Mouse (Mus musculus): ENCODE results near the gene Kcnmb2. TPM values are rescaled to one million over a fixed set of nuclear protein-coding genes. Genes with fewer than 3 reads are reported as not detected.
A peak's percentile ranks its signal among the peaks of the same experiment; 100 is the strongest.

Gene Kcnmb2
- total RNA-seq, 2 experiments from 2014 or later: 9.5 to 10.7 TPM

DNA sequence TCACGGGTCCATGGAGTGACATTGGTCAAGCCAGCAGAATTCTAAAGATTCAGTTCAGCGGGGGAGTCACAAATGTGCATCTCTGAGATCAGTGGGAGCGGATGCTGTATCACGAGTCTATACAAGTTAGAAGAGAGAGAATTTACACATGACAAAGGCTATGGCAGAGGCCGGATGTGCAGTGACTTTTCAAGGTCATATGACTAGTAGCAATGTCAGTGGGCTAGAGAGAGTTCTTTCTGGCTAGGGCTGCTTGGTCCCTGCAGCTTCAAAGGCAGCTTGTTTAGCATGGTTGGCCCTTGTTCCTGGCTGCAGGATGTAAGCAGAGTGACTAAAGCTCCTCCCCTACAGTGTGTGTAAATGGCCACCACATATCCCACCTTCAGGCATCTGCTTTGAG lies 217.5 kb downstream of the Kcnmb2 start:
- intact Hi-C loops (cut with DNase I): no loop called here
- DNase-seq (ENCODE audit: extremely low spot score in 1 of 2, low spot score in 2 of 2): no peak

DNA sequence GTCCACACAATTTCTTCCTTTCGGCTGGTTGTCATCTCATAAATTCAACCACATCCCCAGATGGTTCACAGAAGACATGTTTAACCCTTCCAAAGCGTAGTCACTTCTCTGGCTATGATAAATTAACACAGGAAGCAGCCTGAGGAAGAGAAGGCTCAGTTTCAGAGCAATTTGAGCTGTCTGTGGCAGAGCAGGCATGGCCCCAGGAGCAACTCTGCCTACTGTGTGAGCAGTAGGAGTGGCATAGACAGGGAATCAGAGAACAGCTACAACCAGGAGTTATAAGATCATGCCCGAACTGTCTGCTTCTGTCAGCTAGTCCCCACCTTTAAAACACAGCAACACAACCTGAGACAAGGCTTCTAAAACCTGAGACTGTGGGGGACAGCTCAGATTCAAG lies 219.4 kb downstream of the Kcnmb2 start:
- no peak for DNase-seq (ENCODE audit: extremely low spot score in 1 of 2, low spot score in 2 of 2)
- intact Hi-C loops (cut with DNase I): no loop called here

- intact Hi-C loops (cut with DNase I): no loop called here
- no peak for DNase-seq (ENCODE audit: extremely low spot score in 1 of 2, low spot score in 2 of 2)
These were observed 223.1 kb downstream of the Kcnmb2 start for GRCm38 (mm10) chr3:32125431-32125830.

DNA sequence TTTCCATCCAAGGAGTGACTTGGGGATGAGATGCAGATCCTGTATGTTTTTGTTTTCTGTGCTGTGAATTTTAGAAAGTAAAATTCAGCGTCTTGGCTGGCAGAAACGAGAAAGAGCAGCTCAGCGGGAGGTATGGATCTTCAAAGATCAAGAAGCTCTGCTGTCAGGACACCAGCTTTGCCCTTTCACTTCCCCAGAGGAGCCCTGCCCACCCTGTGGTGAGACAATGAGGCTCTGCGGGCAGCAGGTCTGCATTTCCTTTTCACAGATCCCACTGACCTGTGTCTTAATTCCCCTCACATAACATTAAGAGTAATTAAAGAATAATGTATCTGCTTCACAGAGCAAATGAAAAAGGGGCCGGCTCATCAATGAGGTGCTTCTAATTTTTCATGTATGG lies 226.1 kb downstream of the Kcnmb2 start:
- intact Hi-C loops (cut with DNase I): no loop called here
- no peak for DNase-seq (ENCODE audit: extremely low spot score in 1 of 2, low spot score in 2 of 2)

- intact Hi-C loops (cut with DNase I): no loop called here
- no peak for DNase-seq (ENCODE audit: extremely low spot score in 1 of 2, low spot score in 2 of 2)
These were observed 228.4 kb downstream of the Kcnmb2 start for GRCm38 (mm10) chr3:32130696-32131095.

- intact Hi-C loops (cut with DNase I): no loop called here
- DNase-seq (ENCODE audit: extremely low spot score in 1 of 2, low spot score in 2 of 2): no peak
These were observed 230.2 kb downstream of the Kcnmb2 start for GRCm38 (mm10) chr3:32132395-32133004.

DNA sequence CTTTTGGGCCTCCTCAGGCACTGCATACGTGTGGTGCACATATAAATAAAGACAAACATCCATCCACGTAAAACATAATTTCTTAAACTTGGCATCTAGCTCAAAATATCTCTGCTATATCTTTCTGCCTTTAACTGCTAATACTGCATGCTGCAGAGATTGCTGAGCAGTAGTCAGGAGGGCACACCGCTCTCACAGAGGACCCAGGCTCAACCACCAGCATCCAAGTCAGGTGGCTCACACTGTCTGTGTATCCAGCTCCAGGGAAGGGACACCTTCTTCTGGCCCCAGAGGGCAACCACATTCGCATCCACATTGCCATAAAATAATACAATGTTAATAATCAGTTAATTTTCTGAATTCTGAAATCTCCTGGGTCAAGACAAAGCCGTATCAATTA lies 241.9 kb downstream of the Kcnmb2 start:
- DNase-seq (ENCODE audit: extremely low spot score in 1 of 2, low spot score in 2 of 2): no peak
- intact Hi-C loops (cut with DNase I): no loop called here

GRCm38 (mm10) chr3:32144655-32145054 lies 242.3 kb downstream of the Kcnmb2 start:
- intact Hi-C loops (cut with DNase I): no loop called here
- no peak for DNase-seq (ENCODE audit: extremely low spot score in 1 of 2, low spot score in 2 of 2)

- intact Hi-C loops (cut with DNase I): no loop called here
- DNase-seq (ENCODE audit: extremely low spot score in 1 of 2, low spot score in 2 of 2): no peak
These were observed 245.4 kb downstream of the Kcnmb2 start for GRCm38 (mm10) chr3:32147739-32148138.

- intact Hi-C loops (cut with DNase I): no loop called here
These were observed 247.7 kb downstream of the Kcnmb2 start for GRCm38 (mm10) chr3:32149851-32150570.

GRCm38 (mm10) chr3:32180519-32180918 lies 278.2 kb downstream of the Kcnmb2 start:
- intact Hi-C loops (cut with DNase I): no loop called here
- no peak for DNase-seq (ENCODE audit: extremely low spot score in 1 of 2, low spot score in 2 of 2)

More at GRCm38 (mm10) chr3:32149851-32150570, 247.7 kb downstream of the Kcnmb2 start:
- DNase-seq (ENCODE audit: extremely low spot score in 1 of 2, low spot score in 2 of 2): no peak

DNA sequence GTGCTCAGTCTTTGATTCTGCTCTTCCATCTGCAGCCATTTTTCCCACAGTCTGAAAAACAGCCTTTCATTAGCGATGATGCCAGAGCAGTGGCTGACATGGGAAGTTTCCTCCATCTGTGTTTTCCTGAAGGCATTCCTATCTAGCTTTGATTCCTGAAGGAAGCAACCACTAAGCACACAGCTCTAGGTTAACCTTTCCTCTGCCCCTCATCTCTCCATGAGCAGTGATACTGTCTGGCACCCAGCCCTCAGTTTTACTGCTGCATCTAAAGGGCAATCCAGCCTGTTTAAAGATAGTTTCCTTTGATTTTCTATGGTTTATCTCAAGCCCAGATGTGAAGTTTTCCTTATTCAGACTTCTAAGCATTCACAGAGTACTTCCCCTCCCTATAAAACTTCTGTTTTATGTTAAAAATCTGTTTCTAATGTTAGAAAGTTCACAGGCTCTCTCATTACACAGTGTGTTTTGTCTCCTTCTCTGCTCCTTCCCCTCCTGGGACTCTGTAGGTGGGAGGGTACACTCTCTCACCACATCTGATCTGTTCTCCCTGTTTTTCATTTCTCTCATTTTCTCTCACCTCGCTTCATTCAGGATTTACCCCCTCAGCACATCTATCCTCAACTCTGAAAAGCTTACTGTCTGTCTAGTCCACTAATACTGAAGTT lies 283.7 kb downstream of the Kcnmb2 start:
- no peak for DNase-seq (ENCODE audit: extremely low spot score in 1 of 2, low spot score in 2 of 2)
- intact Hi-C loops (cut with DNase I): no loop called here

DNA sequence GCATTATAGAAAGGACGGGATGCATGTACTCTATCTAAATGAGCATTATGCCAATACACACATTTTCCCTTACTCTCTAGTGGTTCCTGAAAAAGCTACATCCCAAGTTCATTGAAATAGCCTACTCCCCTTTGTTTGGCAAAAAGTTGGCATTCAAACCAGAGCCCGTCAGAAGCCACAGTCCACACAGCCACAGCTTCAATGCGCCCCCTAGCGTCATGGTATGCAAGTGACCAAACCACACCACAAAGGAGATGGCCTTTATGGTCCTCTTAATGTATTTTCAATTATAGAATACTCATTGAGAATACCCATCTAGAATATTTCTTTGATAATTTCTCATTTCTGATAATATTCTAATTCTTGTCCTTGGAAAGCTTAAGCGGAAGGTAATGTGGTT lies 286.2 kb downstream of the Kcnmb2 start:
- intact Hi-C loops (cut with DNase I): no loop called here
- peak in 1 of 2 experiments; percentile 57 for DNase-seq (ENCODE audit: extremely low spot score in 1 of 2, low spot score in 2 of 2)

- intact Hi-C loops (cut with DNase I): no loop called here
- DNase-seq (ENCODE audit: extremely low spot score in 1 of 2, low spot score in 2 of 2): no peak
These were observed 286.6 kb downstream of the Kcnmb2 start for GRCm38 (mm10) chr3:32188955-32189354.

GRCm38 (mm10) chr3:32189956-32190355 lies 287.6 kb downstream of the Kcnmb2 start:
- no peak for DNase-seq (ENCODE audit: extremely low spot score in 1 of 2, low spot score in 2 of 2)
- intact Hi-C loops (cut with DNase I): no loop called here

- no peak for DNase-seq (ENCODE audit: extremely low spot score in 1 of 2, low spot score in 2 of 2)
- intact Hi-C loops (cut with DNase I): no loop called here
These were observed 291.7 kb downstream of the Kcnmb2 start for GRCm38 (mm10) chr3:32194014-32194413.

DNA sequence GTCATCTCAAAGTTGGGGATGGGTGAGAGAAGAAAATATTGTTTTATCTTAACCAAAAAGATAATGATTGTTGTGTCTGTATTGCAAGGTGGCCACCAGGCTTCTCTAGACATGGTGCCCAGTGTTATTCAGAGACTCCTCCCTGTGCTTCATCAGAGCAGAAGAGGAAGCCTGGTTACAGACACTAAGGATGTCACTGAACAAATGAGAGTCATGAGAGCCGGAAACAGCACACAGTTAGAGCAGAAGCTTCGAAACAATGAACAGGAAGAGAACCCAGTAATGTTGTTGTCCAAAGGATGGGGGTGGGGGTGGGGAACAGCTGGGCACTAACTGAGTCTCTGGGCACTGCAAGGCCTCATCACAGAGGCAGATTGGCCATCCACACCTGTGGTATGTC lies 324.4 kb downstream of the Kcnmb2 start:
- intact Hi-C loops (cut with DNase I): no loop called here
- DNase-seq (ENCODE audit: extremely low spot score in 1 of 2, low spot score in 2 of 2): no peak

DNA sequence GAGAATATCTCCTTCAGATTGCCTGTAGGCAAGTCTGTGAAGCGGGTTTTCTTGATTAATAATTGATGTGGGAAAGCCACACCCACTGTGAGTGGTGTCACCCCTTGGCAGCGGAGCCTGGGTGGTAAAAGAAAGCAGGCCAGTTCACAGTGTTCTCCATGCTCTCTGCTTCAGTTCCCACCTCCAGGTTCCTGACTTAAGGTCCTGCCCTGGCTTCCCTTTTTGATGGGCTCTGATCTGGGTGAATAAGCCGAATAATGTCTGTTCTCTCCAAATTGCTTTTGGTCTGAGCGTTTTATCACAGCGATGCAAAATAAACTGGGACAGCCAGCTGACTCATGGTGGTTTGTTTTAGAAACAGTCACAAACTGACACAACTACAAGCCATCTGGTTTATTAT lies 334.5 kb downstream of the Kcnmb2 start:
- intact Hi-C loops (cut with DNase I): no loop called here
- DNase-seq (ENCODE audit: extremely low spot score in 1 of 2, low spot score in 2 of 2): no peak
